Mouse (Mus musculus) liver, adult (tissue): ENCODE results near the gene Gm13290.
"Not testable (repeated sequence)": the region's sequence is repeated elsewhere in the genome, so short reads cannot be mapped to it uniquely, and the experiment has no call there.

Source experiments
- GATA4 ChIP-seq: IDR thresholded peaks from 2 replicates; pipeline ENCODE4 v1.6.1; 2014; ENCODE audit warnings: mild to moderate bottlenecking, low read length; ENCODE audit not compliant: insufficient replicate concordance

Gene Gm13290

GRCm38 (mm10) chr4:88773534-88773933, at the start of gene Gm13290:
Gene Gm13290 (plus strand): TSS chr4:88773834.
- not testable (repeated sequence) for TF ChIP-seq GATA4

GRCm38 (mm10) chr4:88726727-88727126, 46.9 kb upstream of the Gm13290 start:
- TF ChIP-seq GATA4, result no peak

- TF ChIP-seq GATA4, result no peak
Observed at GRCm38 (mm10) chr4:88727324-88727723, 46.3 kb upstream of the Gm13290 start.

- no peak for TF ChIP-seq GATA4
Observed at GRCm38 (mm10) chr4:88738480-88738879, 35.2 kb upstream of the Gm13290 start.

GRCm38 (mm10) chr4:88739036-88739435, 34.6 kb upstream of the Gm13290 start:
- no peak for TF ChIP-seq GATA4

GRCm38 (mm10) chr4:88741426-88741825, 32.2 kb upstream of the Gm13290 start:
- TF ChIP-seq GATA4, result no peak

GRCm38 (mm10) chr4:88742771-88743371, 30.8 kb upstream of the Gm13290 start:
- no peak for TF ChIP-seq GATA4

- no peak for TF ChIP-seq GATA4
Observed at GRCm38 (mm10) chr4:88744207-88744606, 29.4 kb upstream of the Gm13290 start.

GRCm38 (mm10) chr4:88749926-88750325, 23.7 kb upstream of the Gm13290 start:
- no peak for TF ChIP-seq GATA4

GRCm38 (mm10) chr4:88754818-88755340, 18.8 kb upstream of the Gm13290 start, which contains the start of gene Gm13271:
Gene Gm13271 (plus strand): TSS chr4:88754868.
- TF ChIP-seq GATA4, result not testable (repeated sequence)

- not testable (repeated sequence) for TF ChIP-seq GATA4
Observed at GRCm38 (mm10) chr4:88759610-88760268, 13.9 kb upstream of the Gm13290 start, which contains the start of gene Gm13283. Gene Gm13283 (plus strand): TSS chr4:88760119.

GRCm38 (mm10) chr4:88776622-88777021, 3.0 kb downstream of the Gm13290 start, which contains the start of gene Gm13289:
Gene Gm13289 (plus strand): TSS chr4:88776922.
- TF ChIP-seq GATA4, result not testable (repeated sequence)

- not testable (repeated sequence) for TF ChIP-seq GATA4
Observed at GRCm38 (mm10) chr4:88779550-88779949, 5.9 kb downstream of the Gm13290 start, which contains the start of gene Gm13272. Gene Gm13272 (plus strand): TSS chr4:88779850.

GRCm38 (mm10) chr4:88781831-88782230, 8.2 kb downstream of the Gm13290 start, which contains the start of gene Ifnz:
Gene Ifnz (plus strand): TSS chr4:88782131.
- TF ChIP-seq GATA4, result not testable (repeated sequence)

- TF ChIP-seq GATA4, result not testable (repeated sequence)
Observed at GRCm38 (mm10) chr4:88785409-88785808, 11.8 kb downstream of the Gm13290 start, which contains the start of gene Gm13276. Gene Gm13276 (plus strand): TSS chr4:88785709.

GRCm38 (mm10) chr4:88788402-88788801, 14.8 kb downstream of the Gm13290 start, which contains the start of gene Gm13277:
Gene Gm13277 (plus strand): TSS chr4:88788632.
- not testable (repeated sequence) for TF ChIP-seq GATA4

GRCm38 (mm10) chr4:88791250-88791649, 17.6 kb downstream of the Gm13290 start, which contains the start of gene Gm13278:
Gene Gm13278 (plus strand): TSS chr4:88791550.
- not testable (repeated sequence) for TF ChIP-seq GATA4
